Comparison of ENCODE assay signal across 8 mouse cellular contexts in genomic region chr10:128458348-128458718, GRCm38 (mm10). TPM values are rescaled to one million over a fixed set of nuclear protein-coding genes. Genes with fewer than 3 reads are reported as not detected.
DNase-seq lines count a peak whose midpoint lies in the region; ATAC-seq lines count a peak whose summit lies in the region.

No protein-coding gene starts in this region.

- DNase-seq in cerebellum, adult 11 months, result peak; percentile 90
- DNase-seq in cerebellum, adult 11-12 months, result no peak
- DNase-seq in embryonic facial prominence, embryonic 11.5 days (ENCODE audit: low spot score), result peak; percentile 90
- DNase-seq in heart, adult 8-10 months (ENCODE audit: low spot score), result peak; percentile 92
- peak; percentile 82 to 90 for DNase-seq in kidney, adult 8-10 months
- DNase-seq in spleen, adult 18-20 months, result peak; percentile 61 to 75

- ATAC-seq in embryonic facial prominence, embryonic 11.5 days (replicated peaks; ENCODE audit: insufficient number of reproducible peaks, low FRiP score, low TSS enrichment, low read depth), result peak; percentile 75
- peak; percentile 55 for ATAC-seq in limb, embryonic 13.5 days (ENCODE audit: low FRiP score, low read depth)
- peak; percentile 73 for ATAC-seq in midbrain, embryonic 15.5 days (replicated peaks)

- H3K4me3 ChIP-seq in embryonic facial prominence, embryonic 11.5 days (ENCODE audit: low read depth, low read length), result peak overlapping the region; percentile 87
- H3K4me3 ChIP-seq in limb, embryonic 13.5 days, result peak overlapping the region; percentile 93
- peak overlapping the region; percentile 62 for H3K4me3 ChIP-seq in midbrain, embryonic 15.5 days

- H3K36me3 ChIP-seq in embryonic facial prominence, embryonic 11.5 days (replicated peaks; ENCODE audit: control insufficient read depth, insufficient read depth, low read depth, low read length), result no peaks in the 10 kb centered on the region
- H3K36me3 ChIP-seq in limb, embryonic 13.5 days, result peaks cover 24% of the 10 kb centered on the region
- H3K36me3 ChIP-seq in midbrain, embryonic 15.5 days (replicated peaks), result peaks cover 9% of the 10 kb centered on the region

- peak overlapping the region; percentile 78 for H3K4me2 ChIP-seq in embryonic facial prominence, embryonic 11.5 days (ENCODE audit: low read depth, low read length)
- peak overlapping the region; percentile 85 for H3K4me2 ChIP-seq in limb, embryonic 13.5 days (replicated peaks)
- H3K4me2 ChIP-seq in midbrain, embryonic 15.5 days, result peak overlapping the region; percentile 62

- peak overlapping the region; percentile 96 for H3K9ac ChIP-seq in embryonic facial prominence, embryonic 11.5 days (replicated peaks; ENCODE audit: low read length)
- H3K9ac ChIP-seq in limb, embryonic 13.5 days, result peak overlapping the region; percentile 97
- peak overlapping the region; percentile 87 for H3K9ac ChIP-seq in midbrain, embryonic 15.5 days

- H3K4me1 ChIP-seq in embryonic facial prominence, embryonic 11.5 days (ENCODE audit: control insufficient read depth, insufficient read depth, low read length), result peaks cover 3% of the 10 kb centered on the region; the same call in 1 of the 2 replicates
- H3K4me1 ChIP-seq in limb, embryonic 13.5 days, result peaks cover 11% of the 10 kb centered on the region
- H3K4me1 ChIP-seq in midbrain, embryonic 15.5 days, result peaks cover 23% of the 10 kb centered on the region

- no peaks in the 10 kb centered on the region for H3K9me3 ChIP-seq in embryonic facial prominence, embryonic 11.5 days (replicated peaks; ENCODE audit: control insufficient read depth, low read length)
- H3K9me3 ChIP-seq in limb, embryonic 13.5 days, result no peaks in the 10 kb centered on the region
- no peaks in the 10 kb centered on the region for H3K9me3 ChIP-seq in midbrain, embryonic 15.5 days

- H3K27ac ChIP-seq in embryonic facial prominence, embryonic 11.5 days (replicated peaks; ENCODE audit: low read depth, low read length), result 0 out of 2 replicates have a peak overlapping the region, but pooled peaks have one; percentile 54
- H3K27ac ChIP-seq in limb, embryonic 13.5 days, result peak overlapping the region; percentile 94
- peak overlapping the region; percentile 96 for H3K27ac ChIP-seq in midbrain, embryonic 15.5 days

- no peaks in the 10 kb centered on the region for H3K27me3 ChIP-seq in embryonic facial prominence, embryonic 11.5 days (ENCODE audit: control insufficient read depth, insufficient read depth, low read length)
- no peaks in the 10 kb centered on the region for H3K27me3 ChIP-seq in limb, embryonic 13.5 days
- no peaks in the 10 kb centered on the region for H3K27me3 ChIP-seq in midbrain, embryonic 15.5 days (replicated peaks)

- 0% methylated on average over 29 of the region's 29 CpGs for WGBS in embryonic facial prominence, embryonic 11.5 days
- WGBS in limb, embryonic 13.5 days, result under 1% methylated on average over 29 of the region's 29 CpGs
- under 1% methylated on average over 29 of the region's 29 CpGs for WGBS in midbrain, embryonic 15.5 days

RNA-seq across cellular contexts. Expression of gene Smarcc2, which starts 0.7 kb away (rescaled TPM):
- 103 and 109 TPM in 2 replicates for polyA plus RNA-seq in embryonic facial prominence, embryonic 11.5 days (2014; fragmentation: Nextera tagmentation; extraction: Ambion mirVana)
- 10 to 100 TPM; 76.2 to 83.2 (median 79.1) TPM for total RNA-seq in heart, adult 8-10 months (2022)
- 96.6 and 110 TPM in 2 replicates for polyA plus RNA-seq in limb, embryonic 13.5 days (2015; fragmentation: Nextera tagmentation; extraction: Ambion mirVana)
- polyA plus RNA-seq in midbrain, embryonic 15.5 days (2015; fragmentation: Nextera tagmentation; extraction: Ambion mirVana), result 201 and 209 TPM in 2 replicates

RNA-seq across cellular contexts. Expression of gene Myl6, which starts 35.6 kb away (rescaled TPM):
- polyA plus RNA-seq in embryonic facial prominence, embryonic 11.5 days (2014; fragmentation: Nextera tagmentation; extraction: Ambion mirVana), result 678 and 740 TPM in 2 replicates
- 100 to 1,000 TPM; 202 to 251 (median 236) TPM for total RNA-seq in heart, adult 8-10 months (2022)
- 1,077 and 1,101 TPM in 2 replicates for polyA plus RNA-seq in limb, embryonic 13.5 days (2015; fragmentation: Nextera tagmentation; extraction: Ambion mirVana)
- 892 and 955 TPM in 2 replicates for polyA plus RNA-seq in midbrain, embryonic 15.5 days (2015; fragmentation: Nextera tagmentation; extraction: Ambion mirVana)

RNA-seq across cellular contexts. Expression of gene Myl6b, which starts 40.2 kb away (rescaled TPM):
- polyA plus RNA-seq in embryonic facial prominence, embryonic 11.5 days (2014; fragmentation: Nextera tagmentation; extraction: Ambion mirVana), result 2.3 and 2.9 TPM in 2 replicates
- total RNA-seq in heart, adult 8-10 months (2022), result 1 to 10 TPM; 3.2 to 4.1 (median 3.4) TPM
- 4.7 and 5.0 TPM in 2 replicates for polyA plus RNA-seq in limb, embryonic 13.5 days (2015; fragmentation: Nextera tagmentation; extraction: Ambion mirVana)
- polyA plus RNA-seq in midbrain, embryonic 15.5 days (2015; fragmentation: Nextera tagmentation; extraction: Ambion mirVana), result 5.4 and 5.7 TPM in 2 replicates

RNA-seq across cellular contexts. Expression of gene Rnf41, which starts 46.9 kb away (rescaled TPM):
- polyA plus RNA-seq in embryonic facial prominence, embryonic 11.5 days (2014; fragmentation: Nextera tagmentation; extraction: Ambion mirVana), result 36.4 and 38.9 TPM in 2 replicates
- total RNA-seq in heart, adult 8-10 months (2022), result 10 to 100 TPM; 16.2 to 17.6 (median 16.7) TPM
- polyA plus RNA-seq in limb, embryonic 13.5 days (2015; fragmentation: Nextera tagmentation; extraction: Ambion mirVana), result 42.3 and 43.3 TPM in 2 replicates
- 105 and 107 TPM in 2 replicates for polyA plus RNA-seq in midbrain, embryonic 15.5 days (2015; fragmentation: Nextera tagmentation; extraction: Ambion mirVana)

RNA-seq across cellular contexts. Expression of gene Nabp2, which starts 47.0 kb away (rescaled TPM):
- 92.2 and 99.1 TPM in 2 replicates for polyA plus RNA-seq in embryonic facial prominence, embryonic 11.5 days (2014; fragmentation: Nextera tagmentation; extraction: Ambion mirVana)
- 10 to 100 TPM; 44.8 to 50.8 (median 45.2) TPM for total RNA-seq in heart, adult 8-10 months (2022)
- polyA plus RNA-seq in limb, embryonic 13.5 days (2015; fragmentation: Nextera tagmentation; extraction: Ambion mirVana), result 60.6 and 61.4 TPM in 2 replicates
- polyA plus RNA-seq in midbrain, embryonic 15.5 days (2015; fragmentation: Nextera tagmentation; extraction: Ambion mirVana), result 146 and 147 TPM in 2 replicates
